7 mouse cellular contexts compared by ENCODE assay signal in the genomic region with DNA sequence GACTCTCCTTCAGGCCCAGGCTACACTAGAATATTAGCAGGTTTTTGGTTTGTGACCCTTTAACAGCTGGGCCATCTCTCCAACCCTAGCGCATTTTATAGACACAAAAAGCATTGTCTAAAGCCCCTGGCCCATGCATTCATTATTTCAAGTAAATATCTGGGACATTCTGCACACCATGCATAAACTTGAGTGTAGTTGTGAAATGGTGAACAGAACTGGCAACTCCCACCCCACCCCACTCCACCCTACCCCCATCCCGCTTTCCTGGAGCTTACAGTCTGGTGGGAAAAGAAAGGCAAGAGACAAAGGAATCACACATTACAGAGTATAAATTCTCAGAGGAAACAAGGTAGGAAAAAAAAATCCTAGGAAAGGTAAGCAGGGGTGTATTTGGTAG. TPM values are rescaled to one million over a fixed set of nuclear protein-coding genes. Genes with fewer than 3 reads are reported as not detected.
DNase-seq lines count a peak whose midpoint lies in the region; ATAC-seq and TF ChIP-seq lines count a peak whose summit lies in the region.

A gene (minus strand): TSS at position 162 of the 400 bp plus-strand sequence.

- H3K4me1 ChIP-seq in E14TG2a.4 (replicated peaks; ENCODE audit: low read depth, low read length) = peaks cover 78% of the 10 kb centered on the region
- peaks cover 0 to 6% of the 10 kb centered on the region in 2 experiments; a peak in 3 of 4 replicates for H3K4me1 ChIP-seq in MEL (ENCODE audit: control insufficient read depth in 1 of 2, insufficient read depth in 2 of 2, low read length in 2 of 2)
- peaks cover 25% of the 10 kb centered on the region for H3K4me1 ChIP-seq in forebrain, embryonic 15.5 days
- H3K4me1 ChIP-seq in hindbrain, embryonic 11.5 days (replicated peaks; ENCODE audit: control insufficient read depth, insufficient read depth, low read length) = peaks cover 2% of the 10 kb centered on the region; the same call in 1 of the 2 replicates
- H3K4me1 ChIP-seq in liver, embryonic 13.5 days (replicated peaks) = peaks cover 35% of the 10 kb centered on the region

- DNase-seq in MEL (ENCODE audit: low read depth, low spot score) = no peak
- no peak for DNase-seq in hindbrain, embryonic 11.5 days (ENCODE audit: low spot score)
- DNase-seq in liver, embryonic 13.5 days = no peak
- DNase-seq in right cerebral cortex, postnatal 36 days (ENCODE audit: low spot score in 2 of 2) = no peak
- DNase-seq in cerebellum, adult 8-10 months = no peak

- H3K9ac ChIP-seq in MEL (ENCODE audit: control insufficient read depth, low read depth, low read length, poor library complexity, severe bottlenecking) = peak within 1 kb of the TSS; percentile 98
- H3K9ac ChIP-seq in forebrain, embryonic 15.5 days (replicated peaks) = peak within 1 kb of the TSS; percentile 96
- H3K9ac ChIP-seq in hindbrain, embryonic 11.5 days (ENCODE audit: low read depth, low read length) = peak within 1 kb of the TSS; percentile 98
- peak within 1 kb of the TSS; percentile 94 for H3K9ac ChIP-seq in liver, embryonic 13.5 days

- H3K27me3 ChIP-seq in E14TG2a.4 (ENCODE audit: insufficient read depth, low read length) (peaks cover 26% of the 10 kb centered on the region), MEL (ENCODE audit: control insufficient read depth in 1 of 2, insufficient read depth in 2 of 2, low read length in 2 of 2) (peaks cover 2% of the 10 kb centered on the region in 2 experiments; a peak in 2 of 4 replicates)
- 0 out of 2 replicates have a peak, but pooled peaks cover 2% of the 10 kb centered on the region for H3K27me3 ChIP-seq in forebrain, embryonic 15.5 days
- no peaks in the 10 kb centered on the region for H3K27me3 ChIP-seq in hindbrain, embryonic 11.5 days (ENCODE audit: control insufficient read depth, insufficient read depth, low read length)
- H3K27me3 ChIP-seq in liver, embryonic 13.5 days = no peaks in the 10 kb centered on the region

- H3K36me3 ChIP-seq in E14TG2a.4 (ENCODE audit: insufficient read depth, low read length) (peaks cover 27% of the 10 kb centered on the region), MEL (ENCODE audit: control insufficient read depth in 1 of 2, insufficient read depth in 2 of 2, low read length in 2 of 2) (peaks cover 0 to 5% of the 10 kb centered on the region in 2 experiments; a peak in 2 of 4 replicates)
- H3K36me3 ChIP-seq in forebrain, embryonic 15.5 days = no peaks in the 10 kb centered on the region
- H3K36me3 ChIP-seq in hindbrain, embryonic 11.5 days (ENCODE audit: control insufficient read depth, insufficient read depth, low read length) = no peaks in the 10 kb centered on the region
- H3K36me3 ChIP-seq in liver, embryonic 13.5 days = 0 out of 2 replicates have a peak, but pooled peaks cover 6% of the 10 kb centered on the region

- TF ChIP-seq CTCF in E14TG2a.4 (conservative IDR thresholded peaks at IDR 0.05; ENCODE audit: low read length) = no peak
- TF ChIP-seq CTCF in MEL (IDR thresholded peaks at IDR 0.05 in 2 of 3, conservative IDR thresholded peaks at IDR 0.05 in 1 of 3; ENCODE audit: control insufficient read depth in 1 of 3, insufficient read depth in 1 of 3, low read depth in 2 of 3, low read length in 3 of 3, poor library complexity in 1 of 3, severe bottlenecking in 1 of 3) = no peak

- no peak for ATAC-seq in forebrain, embryonic 15.5 days (replicated peaks)
- ATAC-seq in hindbrain, embryonic 11.5 days (ENCODE audit: low FRiP score) = no peak
- no peak for ATAC-seq in liver, embryonic 13.5 days (ENCODE audit: low read depth)

- TF ChIP-seq POLR2A in MEL (IDR thresholded peaks at IDR 0.05; ENCODE audit: control insufficient read depth in 1 of 2, insufficient read depth in 1 of 2, low read depth in 1 of 2, low read length in 2 of 2, poor library complexity in 1 of 2) = no peak

- no peak for TF ChIP-seq RAD21 in MEL (IDR thresholded peaks at IDR 0.05; ENCODE audit: low read depth, low read length)

- TF ChIP-seq EP300 in MEL (IDR thresholded peaks at IDR 0.05; ENCODE audit: low read depth in 1 of 2, low read length in 2 of 2) = no peak

- peaks cover 39% of the 10 kb centered on the region for H3K79me2 ChIP-seq in MEL (ENCODE audit: control insufficient read depth, insufficient read depth, low read length, poor library complexity)

- H3K4me3 ChIP-seq in E14TG2a.4 (replicated peaks; ENCODE audit: low read length) (peak within 1 kb of the TSS; percentile 92), MEL (ENCODE audit: control insufficient read depth in 1 of 2, insufficient read depth in 1 of 2, low read depth in 2 of 2, low read length in 2 of 2) (peak within 1 kb of the TSS; percentile 93 to 96)
- H3K4me3 ChIP-seq in forebrain, embryonic 15.5 days = peak within 1 kb of the TSS; percentile 99
- peak within 1 kb of the TSS; percentile 99 for H3K4me3 ChIP-seq in hindbrain, embryonic 11.5 days (ENCODE audit: low read depth, low read length)
- peak within 1 kb of the TSS; percentile 96 for H3K4me3 ChIP-seq in liver, embryonic 13.5 days (replicated peaks)

- peak within 1 kb of the TSS; percentile 80 for H3K4me2 ChIP-seq in forebrain, embryonic 15.5 days (replicated peaks)
- peak within 1 kb of the TSS; percentile 75 for H3K4me2 ChIP-seq in hindbrain, embryonic 11.5 days (replicated peaks; ENCODE audit: low read depth, low read length)
- peak within 1 kb of the TSS; percentile 79 for H3K4me2 ChIP-seq in liver, embryonic 13.5 days

- peak within 1 kb of the TSS; percentile 43 for H3K27ac ChIP-seq in MEL (ENCODE audit: control insufficient read depth, low read depth, low read length)
- H3K27ac ChIP-seq in forebrain, embryonic 15.5 days (replicated peaks) = peak within 1 kb of the TSS; percentile 85
- peak within 1 kb of the TSS; percentile 78 for H3K27ac ChIP-seq in hindbrain, embryonic 11.5 days (ENCODE audit: low read depth, low read length)
- H3K27ac ChIP-seq in liver, embryonic 13.5 days = peak within 1 kb of the TSS; percentile 80

- 81% methylated on average over 2 of the region's 2 CpGs for WGBS in forebrain, embryonic 15.5 days
- WGBS in hindbrain, embryonic 11.5 days = 83% methylated on average over 2 of the region's 2 CpGs
- WGBS in liver, embryonic 13.5 days (ENCODE audit: insufficient replicate concordance) = 92% methylated on average over 2 of the region's 2 CpGs

- H3K9me3 ChIP-seq in E14TG2a.4 (ENCODE audit: low read length) = no peaks in the 10 kb centered on the region
- H3K9me3 ChIP-seq in MEL (replicated peaks; ENCODE audit: insufficient read depth, low read length) = no peaks in the 10 kb centered on the region
- no peaks in the 10 kb centered on the region for H3K9me3 ChIP-seq in forebrain, embryonic 15.5 days
- no peaks in the 10 kb centered on the region for H3K9me3 ChIP-seq in hindbrain, embryonic 11.5 days (ENCODE audit: control insufficient read depth, low read length)
- no peaks in the 10 kb centered on the region for H3K9me3 ChIP-seq in liver, embryonic 13.5 days (replicated peaks)

TF ChIP-seq in MEL, 35 proteins besides CTCF, POLR2A, EP300 and RAD21:
- TF ChIP-seq TBP (IDR thresholded peaks at IDR 0.05; ENCODE audit: low read depth, low read length) = no peak
- TF ChIP-seq MAX (IDR thresholded peaks at IDR 0.05; ENCODE audit: low read length) = no peak
- TF ChIP-seq GABPA (IDR thresholded peaks at IDR 0.05; ENCODE audit: low read depth, low read length) = no peak
- TF ChIP-seq TAL1 (IDR thresholded peaks at IDR 0.05; ENCODE audit: low read length) = no peak
- TF ChIP-seq E2F4 (IDR thresholded peaks at IDR 0.05; ENCODE audit: borderline replicate concordance, low read depth, low read length) = no peak
- TF ChIP-seq NRF1 (IDR thresholded peaks at IDR 0.05; ENCODE audit: insufficient read depth, low read depth, low read length, poor library complexity, severe bottlenecking) = no peak
- no peak for TF ChIP-seq POLR2AphosphoS5 (IDR thresholded peaks at IDR 0.05; ENCODE audit: borderline replicate concordance, low read depth, low read length)
- TF ChIP-seq RCOR1 (IDR thresholded peaks at IDR 0.05; ENCODE audit: low read depth, low read length) = no peak
TF ChIP-seq in MEL: peak in this region for 0.

RNA-seq across cellular contexts. Expression of the gene that starts here (rescaled TPM):
- 131 and 159 TPM in 2 replicates for total RNA-seq in MEL (2012; rRNA removed)
- 100 to 1,000 TPM in 1 of 2 experiments, not detected in 1; 245 TPM for polyA plus RNA-seq in MEL (2012; ENCODE audit: insufficient read depth in 1 of 2, insufficient read length in 2 of 2, low read depth in 1 of 2, low replicate concordance in 2 of 2, missing spikeins in 1 of 2)
- 424 and 456 TPM in 2 replicates for polyA plus RNA-seq in forebrain, embryonic 15.5 days (2015; fragmentation: Nextera tagmentation; extraction: Ambion mirVana)
- 578 and 619 TPM in 2 replicates for polyA plus RNA-seq in hindbrain, embryonic 11.5 days (2014; fragmentation: Nextera tagmentation; extraction: Ambion mirVana)
- polyA plus RNA-seq in liver, embryonic 13.5 days (2015; fragmentation: Nextera tagmentation; extraction: Ambion mirVana) = 109 and 121 TPM in 2 replicates
